Mouse (Mus musculus) heart, postnatal 0 days (tissue): ENCODE data around the gene Macf1. TPM values are rescaled to one million over a fixed set of nuclear protein-coding genes. Genes with fewer than 3 reads are reported as not detected.
"Not testable (repeated sequence)": the region's sequence is repeated elsewhere in the genome, so short reads cannot be mapped to it uniquely, and the experiment has no call there.

ENCODE experiments used
- ATAC-seq: fragments of 200-750 bp; cut with Nextera tagmentation; 2 replicates; pipeline ENCODE4 v1.8.0; 2017; ENCODE audit warnings: low read depth, moderate number of reproducible peaks, moderate library complexity; ENCODE audit not compliant: insufficient read depth
- DNase-seq: peaks from one replicate; pipeline ENCODE4 v3.0.0-alpha.2; 2016; ENCODE audit warnings: low spot score
- H3K27ac ChIP-seq: fragments of 300-500 bp; sonication (generic); 2 replicates; pipeline ENCODE4 v1.5.1; 2014; ENCODE audit warnings: low read depth, mild to moderate bottlenecking
- H3K27me3 ChIP-seq: fragments of 300-500 bp; sonication (generic); 2 replicates; pipeline ENCODE4 v1.6.1; 2014; ENCODE audit warnings: low read length, mixed read lengths; ENCODE audit not compliant: control insufficient read depth, insufficient read depth
- H3K36me3 ChIP-seq: fragments of 300-500 bp; sonication (generic); replicated peaks from 2 replicates; pipeline ENCODE4 v1.6.1; 2014; ENCODE audit warnings: low read length, mixed read lengths; ENCODE audit not compliant: control insufficient read depth, insufficient read depth
- H3K4me1 ChIP-seq: fragments of 300-500 bp; sonication (generic); 2 replicates; pipeline ENCODE4 v1.6.1; 2014; ENCODE audit warnings: antibody characterized with exemption; ENCODE audit not compliant: control insufficient read depth, insufficient read depth
- H3K4me2 ChIP-seq: fragments of 300-500 bp; sonication (generic); 2 replicates; pipeline ENCODE4 v1.6.1; 2014; ENCODE audit warnings: low read depth, mild to moderate bottlenecking, low read length, moderate library complexity
- H3K4me3 ChIP-seq: fragments of 300-500 bp; sonication (generic); 2 replicates; pipeline ENCODE4 v1.5.1; 2014; ENCODE audit warnings: low read depth, low read length
- H3K9ac ChIP-seq: fragments of 300-500 bp; sonication (generic); replicated peaks from 2 replicates; pipeline ENCODE4 v1.6.1; 2014; ENCODE audit warnings: low read depth, low read length, mixed read lengths
- H3K9me3 ChIP-seq: fragments of 300-500 bp; sonication (generic); replicated peaks from 2 replicates; pipeline ENCODE4 v1.6.1; 2016; ENCODE audit warnings: low read length; ENCODE audit not compliant: control insufficient read depth
- CTCF ChIP-seq: IDR thresholded peaks from 2 replicates; pipeline ENCODE4 v1.5.1; 2016; ENCODE audit warnings: antibody characterized with exemption, control low read depth, low read depth
- EP300 ChIP-seq: IDR thresholded peaks from 2 replicates; pipeline ENCODE4 v1.6.1; 2016; ENCODE audit warnings: antibody characterized with exemption, low read depth
- WGBS: fragments of 180-500 bp; shearing (Covaris S2); extraction: QIAGEN DNeasy Blood & Tissue Kit; methylation state at CpG from one replicate; pipeline ENCODE4 v1.1.7; 2014; 5-methylcytosine and 5-hydroxymethylcytosine counted together
- polyA plus RNA-seq: library from polyadenylated mRNA; unstranded; fragments of >200 nt; fragmentation: Nextera tagmentation; extraction: Ambion mirVana; gene quantifications from 2 replicates; pipeline ENCODE4 v1.2.1, GENCODE M21; 2015
- total RNA-seq: library from RNA; depleted of rRNA; stranded (reverse); fragments of >200 nt; gene quantifications from 2 replicates; pipeline ENCODE4 v1.2.3, GENCODE M21; 2014; ENCODE audit warnings: low replicate concordance

Gene Macf1
- total and polyA plus RNA-seq, 2 experiments from 2014 or later, result 41.4 to 236 TPM

DNA sequence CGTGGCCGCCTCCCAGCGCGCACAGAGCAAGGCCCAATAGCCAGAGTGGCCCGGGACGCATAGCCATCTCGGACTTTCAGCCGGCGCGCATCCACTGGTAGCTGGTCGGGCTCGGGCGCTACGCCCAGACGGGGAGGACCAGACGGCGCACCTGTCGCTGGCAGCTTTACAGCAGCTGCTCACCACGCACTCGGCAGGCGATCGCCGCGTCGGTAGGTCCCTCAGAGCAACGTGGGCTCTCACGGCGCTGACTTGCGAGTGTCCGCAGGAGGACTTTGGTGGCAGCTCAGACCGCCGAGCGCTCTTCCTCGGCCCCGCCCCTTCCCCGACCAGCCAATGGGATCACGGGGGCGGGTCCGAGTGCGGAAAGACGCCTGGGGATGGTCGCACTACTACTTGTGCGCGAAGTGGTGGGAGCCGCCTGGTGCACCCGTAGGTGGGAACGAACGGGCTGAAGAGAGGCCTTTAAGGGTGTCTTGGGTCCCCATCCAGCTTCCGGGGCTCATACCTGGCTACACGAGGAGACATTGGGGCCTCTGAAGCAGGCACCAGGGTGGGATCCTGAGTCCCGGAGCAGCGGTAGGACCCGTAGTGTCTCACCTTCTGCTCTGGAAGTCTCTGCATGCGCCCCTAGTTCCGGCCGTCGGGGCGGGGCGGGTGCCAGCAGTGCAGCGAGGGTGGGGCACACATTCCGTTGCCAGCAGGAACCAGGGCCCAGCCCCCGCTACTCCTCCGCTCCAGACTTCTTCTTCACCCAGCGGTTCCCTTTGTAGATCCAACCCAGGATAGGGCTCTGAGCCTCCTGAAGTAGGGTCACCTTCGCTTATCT lies 341.3 kb downstream of the Macf1 start, which contains the start of gene Bmp8a:
Gene Bmp8a (minus strand): TSS at position 611 of the 829 bp plus-strand sequence.
- Histone ChIP-seq H3K9ac (no peak within 1 kb of the TSS), H3K4me1 (peaks cover 10% of the 10 kb centered on the region; the same call in 1 of the 2 replicates), H3K9me3 (no peaks in the 10 kb centered on the region), H3K36me3 (no peaks in the 10 kb centered on the region), H3K4me3 (peak within 1 kb of the TSS; percentile 45), H3K27ac (no peak within 1 kb of the TSS), H3K4me2 (peak within 1 kb of the TSS; percentile 74), H3K27me3 (peaks cover 48% of the 10 kb centered on the region)
- DNase-seq (peak; percentile 29), ATAC-seq (peak; percentile 76)
- WGBS, result under 1% methylated on average over 59 of the region's 65 CpGs
- TF ChIP-seq CTCF, result no peak
- TF ChIP-seq EP300, result no peak

DNA sequence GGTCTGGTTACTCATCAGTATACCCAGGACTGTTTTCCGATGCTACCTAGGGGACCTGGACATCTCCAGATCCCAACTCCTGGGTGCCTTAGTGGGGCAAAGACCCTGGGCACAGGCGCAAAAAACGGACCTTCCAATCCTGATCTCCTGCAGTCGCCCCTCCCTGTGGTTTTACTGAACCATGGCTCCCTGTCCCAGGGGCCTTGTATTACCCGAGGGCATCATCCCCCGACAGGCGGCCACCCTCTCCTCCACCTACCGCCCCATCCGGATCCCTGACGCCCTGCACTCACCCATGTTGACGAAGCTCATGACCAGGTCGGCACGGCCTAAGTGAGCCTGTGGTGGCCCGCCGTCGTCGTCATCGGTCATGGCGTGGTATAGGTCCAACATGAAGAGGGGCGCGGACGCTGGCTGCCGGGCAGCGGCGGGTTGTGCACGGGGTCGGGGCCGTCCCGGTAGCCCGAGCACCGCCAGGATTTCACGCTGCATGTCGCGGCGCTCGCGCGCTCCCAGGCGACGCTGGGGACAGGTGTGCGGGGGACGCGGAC lies 342.0 kb downstream of the Macf1 start:
- H3K4me3 ChIP-seq, result peak overlapping the region; percentile 45
- no peak overlapping the region for H3K9ac ChIP-seq

DNA sequence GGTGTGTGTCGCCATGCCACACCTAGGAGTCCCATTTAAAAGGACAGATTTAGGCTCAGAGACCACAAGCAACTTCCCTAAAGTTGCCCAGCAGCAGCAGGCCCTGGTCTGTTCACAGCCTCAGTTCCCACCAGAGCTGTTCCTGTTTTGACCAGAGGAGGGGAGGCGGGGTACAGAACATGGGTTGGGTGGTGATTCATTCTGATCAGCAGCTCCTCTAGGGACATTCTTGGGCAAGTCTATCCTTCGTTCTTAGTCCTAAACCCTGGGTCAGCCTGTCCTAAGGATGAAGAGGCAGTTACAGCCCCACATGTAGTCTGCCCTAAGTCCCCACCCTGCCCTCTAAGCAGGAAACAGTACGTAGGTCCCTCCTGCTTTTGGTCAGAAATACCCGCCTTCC lies 343.9 kb downstream of the Macf1 start:
- Histone ChIP-seq H3K4me3 (no peak overlapping the region), H3K27me3 (peaks cover 51% of the 10 kb centered on the region), H3K4me2 (no peak overlapping the region), H3K27ac (no peak overlapping the region), H3K9ac (no peak overlapping the region), H3K9me3 (no peaks in the 10 kb centered on the region), H3K36me3 (no peaks in the 10 kb centered on the region), H3K4me1 (peaks cover 10% of the 10 kb centered on the region; the same call in 1 of the 2 replicates)
- DNase-seq, result no peak
- TF ChIP-seq CTCF, result no peak
- TF ChIP-seq EP300, result no peak
- ATAC-seq, result no peak
- 71% methylated on average over 5 of the region's 5 CpGs for WGBS

More for the DNA sequence above, 342.0 kb downstream of the Macf1 start:
- no peak for DNase-seq
- peak; percentile 8; the same call in 1 of the 2 replicates for ATAC-seq
- no peaks in the 10 kb centered on the region for H3K36me3 ChIP-seq
- WGBS, result 4% methylated on average over 41 of the region's 43 CpGs
- peak overlapping the region; percentile 74 for H3K4me2 ChIP-seq
- peaks cover 10% of the 10 kb centered on the region; the same call in 1 of the 2 replicates for H3K4me1 ChIP-seq
- peaks cover 48% of the 10 kb centered on the region for H3K27me3 ChIP-seq
- TF ChIP-seq EP300 (no peak), CTCF (no peak)
- no peaks in the 10 kb centered on the region for H3K9me3 ChIP-seq
- no peak overlapping the region for H3K27ac ChIP-seq

DNA sequence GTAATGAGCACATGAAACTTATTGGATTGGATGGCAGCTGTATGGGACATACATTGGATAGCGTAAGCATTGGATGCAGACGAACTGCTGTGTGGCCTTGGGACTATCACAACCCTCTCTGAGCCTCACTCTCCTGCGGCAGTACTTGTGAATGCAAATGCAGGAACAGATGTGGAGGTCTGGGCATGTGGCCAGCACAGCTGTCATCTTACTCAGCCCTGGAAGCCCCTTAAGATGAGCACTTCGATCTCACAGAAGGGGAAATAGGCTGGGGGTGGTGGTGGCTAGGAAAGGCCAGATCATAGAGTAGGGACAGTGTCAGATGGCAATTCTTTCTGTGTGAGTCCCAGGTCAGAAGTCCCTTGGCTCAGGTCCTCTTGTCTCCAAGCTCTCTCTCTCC lies 346.5 kb downstream of the Macf1 start:
- TF ChIP-seq EP300, result no peak
- TF ChIP-seq CTCF, result no peak
- H3K27me3 ChIP-seq, result peaks cover 35% of the 10 kb centered on the region
- DNase-seq, result no peak
- H3K27ac ChIP-seq, result no peak overlapping the region
- no peaks in the 10 kb centered on the region for H3K9me3 ChIP-seq
- 64% methylated on average over 4 of the region's 4 CpGs for WGBS
- no peaks in the 10 kb centered on the region for H3K36me3 ChIP-seq
- H3K4me1 ChIP-seq, result peaks cover 4% of the 10 kb centered on the region; the same call in 1 of the 2 replicates
- ATAC-seq, result no peak
- no peak overlapping the region for H3K9ac ChIP-seq
- H3K4me2 ChIP-seq, result no peak overlapping the region
- no peak overlapping the region for H3K4me3 ChIP-seq

DNA sequence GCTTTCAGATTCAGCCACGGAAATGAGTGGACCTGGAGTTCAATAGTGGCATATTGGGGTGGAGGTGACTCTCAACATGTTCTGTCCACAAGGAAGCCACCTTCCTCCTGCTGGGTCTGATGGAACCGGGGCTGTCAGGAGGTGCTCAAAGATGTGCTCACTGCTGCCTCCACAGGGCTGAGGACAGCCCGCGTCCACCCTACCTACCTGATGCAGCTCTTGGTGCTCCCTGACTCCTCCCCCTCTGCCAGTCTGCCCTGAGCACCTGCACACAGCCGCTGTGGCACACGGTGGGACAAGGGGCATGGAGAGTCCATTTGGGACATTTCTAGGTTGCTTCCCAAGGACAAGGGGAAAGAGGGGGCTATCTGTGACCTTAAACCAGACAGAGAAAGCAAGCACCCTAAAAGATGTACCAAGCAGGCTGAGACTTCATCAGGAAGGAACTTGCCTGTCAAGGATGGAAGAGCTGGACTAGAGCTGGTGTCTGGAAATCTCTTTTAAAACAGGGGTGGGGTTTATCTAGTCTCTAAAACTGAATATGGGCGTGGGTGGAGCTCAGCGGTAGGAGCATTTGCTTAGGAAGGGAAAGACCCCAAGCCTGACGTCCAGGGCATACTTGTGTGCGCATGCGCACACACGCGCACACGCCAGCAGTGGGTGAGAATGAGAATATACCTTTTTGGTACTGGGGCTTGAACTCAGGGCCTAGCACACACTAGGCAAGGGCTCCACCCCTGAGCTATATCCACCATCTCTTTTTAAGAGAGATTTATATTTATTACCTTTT lies 348.2 kb downstream of the Macf1 start:
- Histone ChIP-seq H3K4me1 (no peaks in the 10 kb centered on the region), H3K4me2 (no peak overlapping the region), H3K27ac (no peak overlapping the region), H3K9me3 (no peaks in the 10 kb centered on the region), H3K9ac (no peak overlapping the region), H3K36me3 (no peaks in the 10 kb centered on the region), H3K27me3 (peaks cover 18% of the 10 kb centered on the region; the same call in 1 of the 2 replicates), H3K4me3 (no peak overlapping the region)
- DNase-seq, result no peak
- no peak for TF ChIP-seq CTCF
- no peak for TF ChIP-seq EP300
- WGBS, result 57% methylated on average over 14 of the region's 14 CpGs
- ATAC-seq, result no peak

DNA sequence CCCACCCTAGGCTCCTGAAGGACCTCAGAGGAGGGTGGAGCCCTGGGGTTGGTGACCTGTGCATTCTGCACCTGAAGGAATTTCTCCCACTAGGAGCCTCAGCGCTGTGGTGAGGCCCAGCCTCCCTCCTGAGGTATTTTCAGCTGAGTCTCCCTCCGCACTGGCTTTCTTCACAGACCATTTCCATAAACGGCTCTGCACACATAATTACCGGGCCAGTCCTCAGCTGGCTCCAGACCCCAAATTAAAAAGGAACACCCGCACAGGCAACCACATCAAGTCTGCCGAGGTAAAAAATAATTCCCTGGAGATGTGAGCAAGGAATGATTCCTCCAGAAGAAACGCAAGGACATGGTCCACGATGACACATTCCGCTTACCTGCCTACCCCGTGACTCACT lies 348.9 kb downstream of the Macf1 start:
- ATAC-seq, H3K27ac ChIP-seq, H3K36me3 ChIP-seq, H3K4me1 ChIP-seq, H3K4me2 ChIP-seq, H3K9ac ChIP-seq, H3K4me3 ChIP-seq, H3K9me3 ChIP-seq, DNase-seq: not testable (repeated sequence)
- peaks cover 11% of the 10 kb centered on the region; the same call in 1 of the 2 replicates for H3K27me3 ChIP-seq
- WGBS, result 75% methylated on average over 9 of the region's 10 CpGs
